Mouse (Mus musculus): ENCODE data around the gene Zmym4. TPM values are rescaled to one million over a fixed set of nuclear protein-coding genes. Genes with fewer than 3 reads are reported as not detected.
A peak's percentile ranks its signal among the peaks of the same experiment; 100 is the strongest.

The Zmym4 gene
- total RNA-seq, 2 experiments from 2014 or later, result 41.8 to 51.8 TPM

GRCm38 (mm10) chr4:126839873-126840272 is 128.1 kb downstream of the Zmym4 start:
- intact Hi-C loops (cut with DNase I), result loop anchor here (1.0 to 2.0 kb wide), 3 partner anchors 87 to 284 kb away; partner anchors contain the start of genes AU040320, Clspn and Ncdn
- DNase-seq (ENCODE audit: low spot score in 2 of 2), result peak; percentile 88 to 90

- intact Hi-C loops (cut with DNase I), result no loop called here
- peak in 1 of 2 experiments; percentile 40 for DNase-seq (ENCODE audit: low spot score in 2 of 2)
Measured at GRCm38 (mm10) chr4:126838799-126839198, 129.1 kb downstream of the Zmym4 start.

- intact Hi-C loops (cut with DNase I), result no loop called here
- no peak for DNase-seq (ENCODE audit: low spot score in 2 of 2)
Measured at GRCm38 (mm10) chr4:126831122-126831521, 136.8 kb downstream of the Zmym4 start.

- intact Hi-C loops (cut with DNase I), result no loop called here
- DNase-seq (ENCODE audit: low spot score in 2 of 2), result no peak
Measured at GRCm38 (mm10) chr4:126823917-126824316, 144.0 kb downstream of the Zmym4 start.

- intact Hi-C loops (cut with DNase I), result no loop called here
- DNase-seq (ENCODE audit: low spot score in 2 of 2), result peak in 1 of 2 experiments; percentile 66
Measured at GRCm38 (mm10) chr4:126822891-126823882, 144.7 kb downstream of the Zmym4 start.

GRCm38 (mm10) chr4:126814854-126815253 is 153.1 kb downstream of the Zmym4 start:
- DNase-seq (ENCODE audit: low spot score in 2 of 2), result no peak
- intact Hi-C loops (cut with DNase I), result no loop called here

- no peak for DNase-seq (ENCODE audit: low spot score in 2 of 2)
- intact Hi-C loops (cut with DNase I), result no loop called here
Measured at GRCm38 (mm10) chr4:126813212-126813611, 154.7 kb downstream of the Zmym4 start.

Other genes with a start within 250 kb of the Zmym4 start
- not detected for gene Tfap2e, start 231.9 kb downstream of the Zmym4 start, total RNA-seq (2021)
- 100 to 1,000 TPM; 920 to 932 TPM for gene Ncdn, start 214.7 kb downstream of the Zmym4 start, total RNA-seq (2021)
- 10 to 100 TPM; 51.5 to 65.0 TPM for gene AU040320, start 214.6 kb downstream of the Zmym4 start, total RNA-seq (2021)
- gene Sfpq, start 53.2 kb upstream of the Zmym4 start, total RNA-seq (2021), result 100 to 1,000 TPM; 241 to 253 TPM
- 10 to 100 TPM; 13.4 to 16.5 TPM for gene Zmym1, start 93.0 kb upstream of the Zmym4 start, total RNA-seq (2021)
- gene Zmym6, start 109.2 kb upstream of the Zmym4 start, total RNA-seq (2021), result 10 to 100 TPM; 27.1 to 38.9 TPM
- 1 to 10 TPM; 2.5 to 3.4 TPM for gene Tmem35b, start 155.6 kb upstream of the Zmym4 start, total RNA-seq (2021)
- 100 to 1,000 TPM; 396 to 399 TPM for gene Dlgap3, start 201.1 kb upstream of the Zmym4 start, total RNA-seq (2021)